Mouse (Mus musculus) thymus, adult 2 months (tissue): ENCODE results near the gene Pde10a. TPM values are rescaled to one million over a fixed set of nuclear protein-coding genes. Genes with fewer than 3 reads are reported as not detected.

Experiments
- DNase-seq: peaks from one replicate; pipeline ENCODE4 v3.0.0; 2021
- H3K27ac ChIP-seq: fragments of 200-500 bp; 2 replicates; pipeline ENCODE4 v1.5.1; 2012; ENCODE audit warnings: low read length, control low read depth; ENCODE audit not compliant: control insufficient read depth, insufficient read depth
- H3K27me3 ChIP-seq: fragments of 200-500 bp; 2 replicates; pipeline ENCODE4 v1.6.1; 2012; ENCODE audit warnings: mild to moderate bottlenecking, low read length, moderate library complexity, mixed read lengths; ENCODE audit not compliant: control insufficient read depth, insufficient read depth
- H3K36me3 ChIP-seq: fragments of 200-500 bp; 2 replicates; pipeline ENCODE4 v1.6.1; 2012; ENCODE audit warnings: mild to moderate bottlenecking, low read length, moderate library complexity; ENCODE audit not compliant: control insufficient read depth, insufficient read depth
- H3K4me1 ChIP-seq: fragments of 200-500 bp; replicated peaks from 2 replicates; pipeline ENCODE4 v1.6.1; 2012; ENCODE audit warnings: low read length; ENCODE audit not compliant: control insufficient read depth, insufficient read depth
- H3K4me3 ChIP-seq: fragments of 200-500 bp; 2 replicates; pipeline ENCODE4 v1.5.1; 2012; ENCODE audit warnings: mild to moderate bottlenecking, low read length, control low read depth, moderate library complexity; ENCODE audit not compliant: control insufficient read depth, insufficient read depth
- CTCF ChIP-seq: fragments of 200-500 bp; IDR thresholded peaks from 2 replicates; pipeline ENCODE4 v1.5.1; 2012; ENCODE audit warnings: mild to moderate bottlenecking, control low read depth, low read length, moderate library complexity, borderline replicate concordance; ENCODE audit not compliant: control insufficient read depth, poor library complexity, insufficient read depth; ENCODE audit errors: extremely low read depth
- POLR2A ChIP-seq: fragments of 200-500 bp; IDR thresholded peaks from 2 replicates; pipeline ENCODE4 v1.6.1; 2012; ENCODE audit warnings: mild to moderate bottlenecking, low read length, control low read depth, moderate library complexity; ENCODE audit not compliant: control insufficient read depth, poor library complexity, insufficient read depth; ENCODE audit errors: extremely low read depth
- WGBS: fragments of 180-500 bp; shearing (Covaris S2); methylation state at CpG from one replicate; pipeline ENCODE4 v1.1.7; 2018; 5-methylcytosine and 5-hydroxymethylcytosine counted together
- polyA plus RNA-seq: library from polyadenylated mRNA; depleted of rRNA; stranded (reverse); fragments of >200 nt; gene quantifications from 2 replicates; pipeline ENCODE4 v1.2.3, GENCODE M21; 2012

Pde10a gene
- polyA plus RNA-seq, 1 experiment: 4.8 TPM

DNA sequence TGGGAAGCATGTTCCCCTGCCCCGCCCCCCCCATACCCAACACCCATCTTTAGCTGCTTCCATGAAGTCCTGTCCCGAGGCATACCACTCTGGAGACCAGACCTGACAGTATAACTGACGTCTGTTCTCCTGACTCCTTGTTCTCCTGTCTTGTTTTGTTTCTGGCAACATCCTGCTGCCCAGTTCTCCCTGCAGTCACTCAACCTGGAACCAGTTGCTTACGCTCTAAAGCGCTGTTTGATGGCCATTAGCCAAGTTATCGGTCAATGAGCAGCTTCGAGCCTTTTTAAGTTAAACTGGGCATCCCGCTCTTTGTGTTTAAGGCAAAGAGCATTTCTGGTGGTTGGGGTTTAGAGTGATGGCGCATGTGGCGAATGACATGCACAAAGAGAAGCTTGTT, 195.8 kb downstream of the Pde10a start:
- no peak for TF ChIP-seq POLR2A
- no peak for TF ChIP-seq CTCF
- H3K4me1 ChIP-seq: no peaks in the 10 kb centered on the region
- no peaks in the 10 kb centered on the region for H3K27me3 ChIP-seq
- H3K36me3 ChIP-seq: no peaks in the 10 kb centered on the region
- no peak overlapping the region for H3K27ac ChIP-seq
- H3K4me3 ChIP-seq: no peak overlapping the region
- 90% methylated on average over 10 of the region's 10 CpGs for WGBS
- DNase-seq: no peak

- no peak for TF ChIP-seq POLR2A
- no peak for TF ChIP-seq CTCF
- 93% methylated on average over 8 of the region's 8 CpGs for WGBS
- H3K36me3 ChIP-seq: no peaks in the 10 kb centered on the region
- H3K27ac ChIP-seq: no peak overlapping the region
- H3K4me3 ChIP-seq: no peak overlapping the region
- no peak for DNase-seq
- no peaks in the 10 kb centered on the region for H3K4me1 ChIP-seq
- no peaks in the 10 kb centered on the region for H3K27me3 ChIP-seq
Measured at GRCm38 (mm10) chr17:8724464-8724974, 199.3 kb downstream of the Pde10a start.

- WGBS: 69% methylated on average over 7 of the region's 7 CpGs
- DNase-seq: no peak
- no peak overlapping the region for H3K4me3 ChIP-seq
- TF ChIP-seq POLR2A (no peak), CTCF (no peak)
- H3K27ac ChIP-seq: no peak overlapping the region
- no peaks in the 10 kb centered on the region for H3K27me3 ChIP-seq
- H3K4me1 ChIP-seq: no peaks in the 10 kb centered on the region
- no peaks in the 10 kb centered on the region for H3K36me3 ChIP-seq
Measured at GRCm38 (mm10) chr17:8728646-8729045, 203.5 kb downstream of the Pde10a start.

- 89% methylated on average over 7 of the region's 7 CpGs for WGBS
- DNase-seq: no peak
- H3K4me1 ChIP-seq: no peaks in the 10 kb centered on the region; the same call in 1 of the 2 replicates
- H3K27me3 ChIP-seq: no peaks in the 10 kb centered on the region
- no peaks in the 10 kb centered on the region for H3K36me3 ChIP-seq
- TF ChIP-seq CTCF: no peak
- no peak for TF ChIP-seq POLR2A
- no peak overlapping the region for H3K4me3 ChIP-seq
- H3K27ac ChIP-seq: no peak overlapping the region
Measured at GRCm38 (mm10) chr17:8729808-8730207, 204.6 kb downstream of the Pde10a start.

DNA sequence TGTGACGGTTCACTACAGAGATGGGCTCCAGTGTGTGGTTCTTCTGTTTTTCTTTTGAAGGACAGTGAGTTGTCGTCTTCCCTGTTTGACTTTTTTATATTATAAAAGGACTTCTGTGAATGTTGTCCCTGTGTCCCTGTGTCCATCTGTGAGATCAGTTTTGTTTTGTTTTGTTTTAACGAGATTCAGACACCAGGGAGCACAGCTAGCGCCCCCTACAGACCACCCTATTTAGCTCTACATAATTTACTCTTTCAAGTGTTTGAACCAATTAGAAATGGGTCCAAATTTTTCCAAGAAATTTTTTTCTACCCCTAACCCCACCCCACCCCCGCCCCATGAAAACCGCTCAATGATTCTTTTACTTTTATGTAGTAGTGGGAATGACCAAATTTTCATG, 205.9 kb downstream of the Pde10a start:
- Histone ChIP-seq H3K27ac (no peak overlapping the region), H3K4me3 (no peak overlapping the region), H3K36me3 (no peaks in the 10 kb centered on the region), H3K27me3 (no peaks in the 10 kb centered on the region), H3K4me1 (no peaks in the 10 kb centered on the region; the same call in 1 of the 2 replicates)
- no peak for DNase-seq
- no peak for TF ChIP-seq POLR2A
- no peak for TF ChIP-seq CTCF
- WGBS: 73% methylated on average over 6 of the region's 6 CpGs

DNA sequence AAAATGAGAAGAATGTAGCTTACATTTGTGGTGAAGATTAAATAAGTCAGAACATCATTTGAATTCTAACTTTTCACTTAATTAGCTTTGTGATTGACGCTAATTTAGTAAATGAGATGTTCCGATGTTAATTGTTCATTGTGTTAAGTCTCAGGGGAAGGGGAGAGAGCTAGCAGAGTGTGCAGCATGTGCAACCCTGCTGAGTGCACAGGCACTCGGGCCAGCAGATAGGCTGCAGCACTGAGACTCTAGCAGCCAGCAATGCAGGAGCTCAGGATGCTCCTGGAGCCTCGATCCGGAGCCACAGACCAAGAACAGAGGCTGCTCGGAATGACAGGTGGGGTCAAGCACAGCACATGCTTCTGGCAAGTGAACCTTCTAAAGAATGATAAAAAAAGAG, 211.1 kb downstream of the Pde10a start:
- 90% methylated on average over 6 of the region's 6 CpGs for WGBS
- Histone ChIP-seq H3K27ac (no peak overlapping the region), H3K27me3 (no peaks in the 10 kb centered on the region), H3K4me1 (no peaks in the 10 kb centered on the region; the same call in 1 of the 2 replicates), H3K4me3 (no peak overlapping the region), H3K36me3 (no peaks in the 10 kb centered on the region)
- DNase-seq: no peak
- no peak for TF ChIP-seq POLR2A
- no peak for TF ChIP-seq CTCF

DNA sequence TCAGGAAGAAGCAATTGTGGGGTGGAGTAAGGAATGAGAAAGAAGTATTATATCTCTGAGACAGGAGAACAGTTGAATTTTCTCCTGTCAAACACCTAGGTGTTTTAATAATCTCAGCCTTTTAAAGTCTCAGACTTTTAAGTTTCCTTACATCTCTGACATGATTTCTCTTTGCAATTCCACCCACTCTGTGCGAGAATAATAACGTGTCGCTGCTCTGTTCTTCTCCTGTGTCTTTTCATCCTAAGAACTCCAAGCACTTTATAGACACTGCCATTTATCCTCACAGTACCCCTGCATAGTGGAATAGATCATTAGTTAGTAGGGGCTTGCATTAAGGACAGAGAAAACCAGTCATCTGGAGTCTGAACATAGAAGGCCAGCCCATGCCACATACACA, 217.6 kb downstream of the Pde10a start:
- H3K4me3 ChIP-seq: no peak overlapping the region
- DNase-seq: no peak
- H3K27me3 ChIP-seq: no peaks in the 10 kb centered on the region
- H3K36me3 ChIP-seq: no peaks in the 10 kb centered on the region
- H3K27ac ChIP-seq: no peak overlapping the region
- no peaks in the 10 kb centered on the region for H3K4me1 ChIP-seq
- WGBS: 96% methylated on average over 3 of the region's 3 CpGs
- TF ChIP-seq CTCF: no peak
